Mouse (Mus musculus) liver, adult 2 months (tissue): ENCODE measurements around the gene Sde2.

ENCODE experiments used
- CTCF ChIP-seq: fragments of 200-500 bp; IDR thresholded peaks from 2 replicates; pipeline ENCODE4 v1.5.1; 2011; ENCODE audit warnings: low read depth, low read length, control low read depth
- POLR2A ChIP-seq: fragments of 200-500 bp; IDR thresholded peaks from 2 replicates; pipeline ENCODE4 v1.6.1; 2011; ENCODE audit warnings: low read length, control low read depth; ENCODE audit not compliant: insufficient read depth; ENCODE audit errors: extremely low read depth

- TF ChIP-seq CTCF (no peak), POLR2A (no peak)
Measured at GRCm38 (mm10) chr1:180889172-180889571, 38.2 kb downstream of the Sde2 start.
